17 mouse cellular contexts compared by ENCODE assay signal in the genomic region with DNA sequence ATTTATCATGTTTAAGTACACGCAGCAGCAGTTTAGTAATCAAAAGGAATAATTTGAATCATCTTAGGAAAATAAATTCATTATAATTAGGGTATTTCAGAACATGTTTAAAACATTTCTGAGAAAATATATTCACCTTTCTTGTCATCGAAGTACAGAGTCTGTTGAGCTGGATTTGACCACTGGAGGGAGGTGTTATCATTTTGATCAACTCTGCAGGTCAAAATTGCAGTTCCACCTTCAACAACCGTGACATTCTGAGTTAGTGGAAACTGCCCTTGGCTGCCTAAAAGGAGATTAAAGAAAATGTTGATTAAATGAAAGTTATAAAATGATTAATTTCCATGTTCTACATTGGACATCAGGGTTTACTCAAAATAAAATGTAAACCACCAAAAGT.
DNase-seq lines count a peak whose midpoint lies in the region; ATAC-seq and TF ChIP-seq lines count a peak whose summit lies in the region.
"Had no signal": no experiment of that assay in that cellular context is flagged by ENCODE, and none has a peak within 500 bp of the region (broad histone marks: within the 10 kb centered on the region; RNA-seq: fewer than 3 reads in every experiment).

No protein-coding gene starts in this region.

- H3K9ac ChIP-seq in kidney, postnatal 0 days (ENCODE audit: low read depth, low read length), result no peak overlapping the region
- no peak overlapping the region for H3K9ac ChIP-seq in intestine, postnatal 0 days (ENCODE audit: low read depth, low read length)
- H3K9ac ChIP-seq: forebrain, embryonic 15.5 days; neural tube, embryonic 13.5 days had no signal

- H3K4me1 ChIP-seq in cerebellum, adult 2 months (ENCODE audit: control insufficient read depth, insufficient read depth, low read length), result no peaks in the 10 kb centered on the region
- H3K4me1 ChIP-seq in kidney, postnatal 0 days (replicated peaks; ENCODE audit: insufficient read depth, low read length), result no peaks in the 10 kb centered on the region
- no peaks in the 10 kb centered on the region for H3K4me1 ChIP-seq in intestine, postnatal 0 days (replicated peaks; ENCODE audit: control insufficient read depth, insufficient read depth, low read length)
- H3K4me1 ChIP-seq: forebrain, embryonic 15.5 days; neural tube, embryonic 13.5 days had no signal

- H3K36me3 ChIP-seq in kidney, postnatal 0 days (ENCODE audit: insufficient read depth, low read length), result no peaks in the 10 kb centered on the region
- no peaks in the 10 kb centered on the region for H3K36me3 ChIP-seq in intestine, postnatal 0 days (ENCODE audit: control insufficient read depth, insufficient read depth)
- H3K36me3 ChIP-seq: forebrain, embryonic 15.5 days; neural tube, embryonic 13.5 days had no signal

- H3K27ac ChIP-seq in cerebellum, adult 2 months (ENCODE audit: insufficient read depth, low read length), result no peak overlapping the region
- no peak overlapping the region for H3K27ac ChIP-seq in kidney, postnatal 0 days
- H3K27ac ChIP-seq in intestine, postnatal 0 days (ENCODE audit: low read depth, low read length), result no peak overlapping the region
- H3K27ac ChIP-seq: forebrain, embryonic 15.5 days; gastrocnemius, adult 2 months; neural tube, embryonic 13.5 days had no signal

- WGBS in cerebellum, adult 2 months, result 59% methylated on average over 3 of the region's 3 CpGs
- 52% methylated on average over 3 of the region's 3 CpGs for WGBS in kidney, postnatal 0 days
- WGBS in intestine, postnatal 0 days, result 48% methylated on average over 3 of the region's 3 CpGs

- no peaks in the 10 kb centered on the region for H3K27me3 ChIP-seq in cerebellum, adult 2 months (ENCODE audit: control insufficient read depth, insufficient read depth, low read length)
- H3K27me3 ChIP-seq in kidney, postnatal 0 days (ENCODE audit: insufficient read depth, low read length), result no peaks in the 10 kb centered on the region
- no peaks in the 10 kb centered on the region for H3K27me3 ChIP-seq in intestine, postnatal 0 days (replicated peaks; ENCODE audit: control insufficient read depth, insufficient read depth, low read length)
- H3K27me3 ChIP-seq: forebrain, embryonic 15.5 days; neural tube, embryonic 13.5 days had no signal

- no peak for ATAC-seq in kidney, postnatal 0 days (replicated peaks; ENCODE audit: low FRiP score, low read depth)
- no peak for ATAC-seq in intestine, postnatal 0 days
- ATAC-seq: forebrain, embryonic 15.5 days; midbrain, embryonic 16.5 days had no signal

- no peak for TF ChIP-seq POLR2A in cerebellum, adult 2 months (IDR thresholded peaks at IDR 0.05; ENCODE audit: borderline replicate concordance, insufficient read depth, low read length)

- no peaks in the 10 kb centered on the region for H3K9me3 ChIP-seq in kidney, postnatal 0 days (replicated peaks; ENCODE audit: low read length)
- H3K9me3 ChIP-seq in intestine, postnatal 0 days (ENCODE audit: control insufficient read depth), result no peaks in the 10 kb centered on the region
- H3K9me3 ChIP-seq: forebrain, embryonic 15.5 days; neural tube, embryonic 13.5 days had no signal

- 0 out of 2 replicates have a peak, but pooled peaks have one; percentile 31 for TF ChIP-seq CTCF in cerebellum, adult 2 months (IDR thresholded peaks at IDR 0.05; ENCODE audit: borderline replicate concordance, insufficient read depth, low read depth, low read length)
- TF ChIP-seq CTCF in kidney, postnatal 0 days (IDR thresholded peaks at IDR 0.05; ENCODE audit: low read depth), result peak; percentile 50
- no peak for TF ChIP-seq CTCF in intestine, postnatal 0 days (IDR thresholded peaks at IDR 0.05; ENCODE audit: low read depth)

- peak in 1 of 2 experiments; percentile 12 for DNase-seq in cerebellum, adult 2 months
- no peak for DNase-seq in cerebellum, adult 9-10 months
- DNase-seq in kidney, postnatal 0 days (ENCODE audit: low spot score), result peak; percentile 12
- DNase-seq in kidney, postnatal 25 days, result no peak
- peak; percentile 73 for DNase-seq in 3T3-L1 (ENCODE audit: low read depth, low spot score)
- DNase-seq in brain, adult 2 months (ENCODE audit: low read depth, low spot score), result peak; percentile 65
- DNase-seq in ovary, adult 18-20 months (ENCODE audit: low spot score), result no peak
- DNase-seq: adrenal gland, postnatal 10 days; gastrocnemius, adult 2 months; heart, adult 11 months; kidney, adult 11 months; kidney, postnatal 14 days; thymus, adult 2 months had no signal

- no peak overlapping the region for H3K4me3 ChIP-seq in cerebellum, adult 2 months (replicated peaks; ENCODE audit: insufficient read depth, low read depth, low read length)
- H3K4me3 ChIP-seq in kidney, postnatal 0 days (replicated peaks; ENCODE audit: low read depth, low read length), result no peak overlapping the region
- no peak overlapping the region for H3K4me3 ChIP-seq in intestine, postnatal 0 days (ENCODE audit: low read depth, low read length)
- H3K4me3 ChIP-seq: forebrain, embryonic 15.5 days; gastrocnemius, adult 2 months; neural tube, embryonic 13.5 days had no signal

- no peak overlapping the region for H3K4me2 ChIP-seq in kidney, postnatal 0 days (ENCODE audit: low read length)
- H3K4me2 ChIP-seq in intestine, postnatal 0 days (replicated peaks; ENCODE audit: low read depth), result no peak overlapping the region
- H3K4me2 ChIP-seq: forebrain, embryonic 15.5 days; neural tube, embryonic 13.5 days had no signal

Comparison
In these comparisons a context has a peak if more than half of its experiments do, and no peak if none do; other contexts are left out.
1. DNase-seq: peak in kidney, postnatal 0 days (single experiment), 3T3-L1 (single experiment) and brain, adult 2 months (single experiment); none in cerebellum, adult 9-10 months (single experiment), kidney, postnatal 25 days (0 of 2) and ovary, adult 18-20 months (single experiment).